Mouse (Mus musculus) R1 (cell line): ENCODE data around the gene Polr1a.

Experiments
- DNase-seq: peaks from one replicate; pipeline ENCODE4 v3.0.0-alpha.2; 2018; ENCODE audit warnings: low read depth, low spot score

Gene Polr1a

GRCm38 (mm10) chr6:71997215-71997614 lies 88.4 kb downstream of the Polr1a start:
- DNase-seq = no peak

DNA sequence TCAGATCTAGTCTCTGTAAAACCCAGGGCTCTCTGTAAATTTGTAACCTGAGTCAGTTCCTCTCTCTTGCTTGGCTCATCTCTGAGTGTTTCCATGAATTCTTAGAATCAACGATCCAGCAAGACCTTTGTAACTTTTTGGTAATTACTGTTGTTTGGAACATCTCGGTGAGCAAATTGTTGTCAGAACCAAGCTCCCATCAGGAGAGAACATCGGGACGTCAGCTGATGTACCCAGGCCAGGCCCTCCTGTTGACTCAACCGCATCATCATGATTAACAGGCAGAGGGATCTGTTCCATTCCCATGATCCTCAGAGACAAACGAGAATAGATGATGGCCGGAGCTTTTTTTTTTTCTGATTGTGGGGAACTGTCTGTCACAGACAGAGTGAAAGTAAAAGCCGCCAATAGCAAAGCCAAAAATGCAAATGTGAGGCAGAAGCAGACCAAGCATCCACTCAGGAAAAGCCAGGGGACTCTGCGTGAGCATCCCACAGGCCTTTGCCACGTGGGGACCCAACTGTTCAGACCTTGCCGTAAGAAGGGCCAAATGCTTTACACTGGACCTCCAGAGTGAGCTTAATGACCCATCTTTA lies 91.2 kb downstream of the Polr1a start:
- no peak for DNase-seq

GRCm38 (mm10) chr6:72001220-72001777 lies 92.4 kb downstream of the Polr1a start:
- DNase-seq = no peak

GRCm38 (mm10) chr6:72007411-72008212 lies 98.8 kb downstream of the Polr1a start:
- DNase-seq = no peak

GRCm38 (mm10) chr6:72008213-72008655 lies 99.4 kb downstream of the Polr1a start:
- DNase-seq = no peak

- no peak for DNase-seq
These were observed 100.6 kb downstream of the Polr1a start for GRCm38 (mm10) chr6:72009454-72009853.

DNA sequence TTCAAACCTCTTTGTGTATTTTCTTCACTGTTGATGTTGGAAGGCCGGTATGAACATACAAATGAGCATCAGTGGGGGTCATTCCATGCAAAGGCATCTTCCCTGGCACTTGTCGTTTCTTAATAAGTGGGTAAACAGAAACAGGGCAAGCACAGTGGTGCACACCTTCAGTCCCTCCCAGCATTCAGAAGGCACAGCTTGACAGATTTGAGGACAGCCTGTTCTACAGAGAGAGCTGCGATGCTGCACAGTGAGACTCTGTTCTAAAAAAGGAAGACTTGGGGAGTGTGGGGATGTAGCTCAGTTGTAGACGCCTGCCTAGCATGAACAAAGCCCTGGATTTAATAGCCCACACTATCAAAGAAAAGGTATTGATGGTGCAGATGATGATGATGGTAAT lies 105.2 kb downstream of the Polr1a start:
- DNase-seq = no peak

DNA sequence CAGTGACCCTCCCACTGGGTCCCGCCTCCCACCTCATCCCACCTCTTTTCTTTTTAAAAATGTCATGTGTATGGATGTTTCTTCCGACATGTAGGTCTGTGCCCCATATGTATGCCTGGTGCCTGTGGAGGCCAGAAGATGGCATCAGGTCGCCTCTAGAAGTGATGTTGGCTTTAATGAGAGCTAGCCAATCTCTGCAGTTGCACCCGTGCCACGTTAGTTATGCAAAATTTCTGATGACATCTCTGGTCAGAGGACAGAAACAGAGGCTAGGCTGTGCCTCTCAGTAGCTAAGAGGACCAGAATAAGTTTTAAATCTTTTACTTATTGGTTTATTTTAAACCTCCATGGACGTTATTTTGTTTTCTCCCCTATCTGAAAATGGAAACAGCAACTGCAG lies 109.2 kb downstream of the Polr1a start:
- no peak for DNase-seq

- no peak for DNase-seq
These were observed 116.6 kb downstream of the Polr1a start for GRCm38 (mm10) chr6:72025497-72025896.

DNA sequence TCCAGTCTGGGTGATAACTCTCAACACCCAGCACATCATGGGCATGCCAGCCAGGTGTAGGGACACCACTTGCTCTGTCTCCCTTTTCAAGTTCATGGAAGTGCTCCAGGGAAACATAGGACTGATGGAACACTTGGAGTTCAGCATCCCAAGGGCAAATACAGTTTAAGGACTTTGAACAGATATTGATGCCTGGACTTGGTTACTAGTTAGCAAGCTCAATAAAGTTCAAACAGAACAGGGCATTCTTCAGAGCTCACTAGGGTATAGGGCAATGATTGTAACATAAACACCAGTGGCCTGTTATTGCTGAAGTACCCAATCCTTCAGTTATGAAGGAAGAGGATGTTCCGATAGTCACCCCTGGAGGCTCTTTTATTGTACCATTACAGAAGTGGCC lies 119.2 kb downstream of the Polr1a start:
- DNase-seq = no peak

GRCm38 (mm10) chr6:72029674-72030073 lies 120.8 kb downstream of the Polr1a start:
- no peak for DNase-seq
